Mouse (Mus musculus): ENCODE results near the gene Bax. TPM values are rescaled to one million over a fixed set of nuclear protein-coding genes. Genes with fewer than 3 reads are reported as not detected.
A peak's percentile ranks its signal among the peaks of the same experiment; 100 is the strongest.

Bax gene
- total and polyA plus RNA-seq, 3 experiments = 87.2 to 342 (median 93.1) TPM

- peaks cover 4% of the 10 kb centered on the region; the same call in 1 of the 2 replicates for H3K27me3 ChIP-seq (ENCODE audit: insufficient read depth, low read length)
- H3K4me1 ChIP-seq (ENCODE audit: insufficient read depth, low read depth, low read length) = peaks cover 42% of the 10 kb centered on the region
- TF ChIP-seq GATA2 (IDR thresholded peaks at IDR 0.05; ENCODE audit: borderline replicate concordance, low read depth, low read length) = no peak
- TF ChIP-seq TAL1 (conservative IDR thresholded peaks at IDR 0.05; ENCODE audit: low read depth, low read length) = no peak
- TF ChIP-seq GATA1 (IDR thresholded peaks at IDR 0.05; ENCODE audit: borderline replicate concordance, low read length) = no peak
- no peak for TF ChIP-seq CTCF (IDR thresholded peaks at IDR 0.05; ENCODE audit: low read depth, low read length)
- no peak for TF ChIP-seq POLR2AphosphoS5 (IDR thresholded peaks at IDR 0.05; ENCODE audit: insufficient replicate concordance, low read depth, low read length)
- H3K9me3 ChIP-seq (replicated peaks) = no peaks in the 10 kb centered on the region
- ATAC-seq (ENCODE audit: extremely low read depth, insufficient number of reproducible peaks, low FRiP score, poor library complexity, severe bottlenecking) = no peak
- H3K36me3 ChIP-seq (replicated peaks) = peaks cover 24% of the 10 kb centered on the region
- no peak overlapping the region for H3K4me3 ChIP-seq (ENCODE audit: low read depth, low read length)
- DNase-seq (ENCODE audit: low spot score) = no peak
These were observed 9.8 kb upstream of the Bax start for GRCm38 (mm10) chr7:45476453-45476852.

GRCm38 (mm10) chr7:45475291-45475969 lies 8.7 kb upstream of the Bax start:
- Histone ChIP-seq H3K4me3 (ENCODE audit: low read depth, low read length) (peak overlapping the region; percentile 70), H3K9me3 (replicated peaks) (no peaks in the 10 kb centered on the region), H3K4me1 (ENCODE audit: insufficient read depth, low read depth, low read length) (peaks cover 48% of the 10 kb centered on the region), H3K27me3 (ENCODE audit: insufficient read depth, low read length) (peaks cover 4% of the 10 kb centered on the region; the same call in 1 of the 2 replicates), H3K36me3 (replicated peaks) (peaks cover 24% of the 10 kb centered on the region)
- ATAC-seq (ENCODE audit: extremely low read depth, insufficient number of reproducible peaks, low FRiP score, poor library complexity, severe bottlenecking) = peak; percentile 49
- TF ChIP-seq GATA1 (IDR thresholded peaks at IDR 0.05; ENCODE audit: borderline replicate concordance, low read length) = no peak
- no peak for TF ChIP-seq CTCF (IDR thresholded peaks at IDR 0.05; ENCODE audit: low read depth, low read length)
- TF ChIP-seq TAL1 (conservative IDR thresholded peaks at IDR 0.05; ENCODE audit: low read depth, low read length) = no peak
- TF ChIP-seq GATA2 (IDR thresholded peaks at IDR 0.05; ENCODE audit: borderline replicate concordance, low read depth, low read length) = no peak
- TF ChIP-seq POLR2AphosphoS5 (IDR thresholded peaks at IDR 0.05; ENCODE audit: insufficient replicate concordance, low read depth, low read length) = no peak
- DNase-seq (ENCODE audit: low spot score) = peak; percentile 70

DNA sequence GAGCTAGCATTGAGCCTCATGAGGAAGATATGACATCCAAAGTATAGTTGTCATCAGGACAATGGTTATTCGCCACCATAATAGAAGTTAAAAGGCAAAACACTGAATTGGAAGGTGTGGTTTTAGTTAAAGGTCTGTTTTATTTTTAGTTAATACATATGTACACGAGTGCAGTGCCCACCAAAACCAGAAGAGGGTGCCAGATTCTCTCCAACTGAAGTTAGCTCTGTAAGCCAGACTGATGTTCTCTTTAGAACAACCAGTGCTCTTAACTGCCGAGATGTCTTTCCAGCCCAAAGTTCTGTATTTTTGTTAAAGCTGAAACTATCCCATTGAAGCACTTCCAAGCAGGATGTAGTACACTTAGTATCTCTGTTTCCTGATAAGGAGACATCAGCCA lies 4.2 kb upstream of the Bax start:
- peaks cover 2% of the 10 kb centered on the region; the same call in 1 of the 2 replicates for H3K27me3 ChIP-seq (ENCODE audit: insufficient read depth, low read length)
- H3K36me3 ChIP-seq (replicated peaks) = peaks cover 15% of the 10 kb centered on the region
- no peak overlapping the region for H3K4me3 ChIP-seq (ENCODE audit: low read depth, low read length)
- H3K4me1 ChIP-seq (ENCODE audit: insufficient read depth, low read depth, low read length) = peaks cover 41% of the 10 kb centered on the region
- ATAC-seq (ENCODE audit: extremely low read depth, insufficient number of reproducible peaks, low FRiP score, poor library complexity, severe bottlenecking) (0 out of 2 replicates have a peak, but pooled peaks have one; percentile 25), DNase-seq (ENCODE audit: low spot score) (no peak)
- H3K9me3 ChIP-seq (replicated peaks) = no peaks in the 10 kb centered on the region
- TF ChIP-seq GATA2 (IDR thresholded peaks at IDR 0.05; ENCODE audit: borderline replicate concordance, low read depth, low read length) (no peak), CTCF (IDR thresholded peaks at IDR 0.05; ENCODE audit: low read depth, low read length) (peak; percentile 77; the same call in 1 of the 2 replicates)

DNA sequence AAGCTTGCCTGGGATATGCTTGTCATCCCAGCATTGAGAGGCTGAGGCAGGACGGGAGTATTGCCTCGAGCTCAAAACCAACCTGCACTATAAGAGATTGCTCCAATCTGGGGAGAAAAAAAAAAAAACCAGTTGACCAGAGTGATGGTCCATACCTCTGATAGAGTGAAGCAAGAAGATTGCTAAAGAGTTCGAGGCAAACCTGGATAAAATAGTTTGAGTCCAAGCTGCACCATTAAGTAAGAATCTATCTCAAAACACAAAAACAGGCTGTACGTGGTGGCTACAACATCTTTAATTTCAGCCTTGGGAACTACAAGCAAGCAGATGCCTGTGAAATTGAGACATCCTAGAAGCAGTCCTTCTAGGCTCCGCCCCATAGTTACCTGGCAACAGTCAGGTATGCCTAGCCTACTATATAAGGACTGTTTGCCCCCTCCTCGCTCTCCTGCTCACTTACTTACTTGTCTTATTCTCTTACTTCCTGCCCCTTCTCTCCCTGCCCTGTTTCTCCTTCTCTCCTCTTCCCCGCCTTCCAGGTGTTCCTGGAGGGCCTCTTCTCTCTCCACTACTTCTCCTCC lies 482 bp upstream of the Bax start:
- no peak for TF ChIP-seq TAL1 (conservative IDR thresholded peaks at IDR 0.05; ENCODE audit: low read depth, low read length)
- no peak for TF ChIP-seq GATA1 (IDR thresholded peaks at IDR 0.05; ENCODE audit: borderline replicate concordance, low read length)
- no peak for TF ChIP-seq POLR2AphosphoS5 (IDR thresholded peaks at IDR 0.05; ENCODE audit: insufficient replicate concordance, low read depth, low read length)
- no peak for TF ChIP-seq GATA2 (IDR thresholded peaks at IDR 0.05; ENCODE audit: borderline replicate concordance, low read depth, low read length)
- no peak for TF ChIP-seq CTCF (IDR thresholded peaks at IDR 0.05; ENCODE audit: low read depth, low read length)
- no peak for ATAC-seq (ENCODE audit: extremely low read depth, insufficient number of reproducible peaks, low FRiP score, poor library complexity, severe bottlenecking)

DNA sequence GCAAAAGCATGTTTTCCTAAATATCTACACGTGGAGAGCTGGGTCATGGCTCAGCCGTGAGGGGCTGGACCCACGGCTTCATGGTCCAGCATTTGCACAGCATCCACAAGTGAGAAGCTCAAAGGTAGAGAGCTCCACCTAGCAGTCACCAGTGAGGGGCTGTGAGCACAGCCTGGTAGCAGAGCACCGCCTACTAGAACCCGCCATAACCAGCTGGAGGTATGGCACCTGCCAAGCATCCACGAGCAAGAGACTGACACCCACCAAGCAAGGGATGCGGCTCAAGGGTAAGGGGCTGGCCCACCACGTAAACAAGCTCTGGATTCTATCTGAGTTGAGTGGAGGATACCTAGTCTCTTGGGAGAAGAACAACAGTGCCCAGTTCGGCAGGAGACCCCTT lies 1.1 kb downstream of the Bax start:
- Histone ChIP-seq H3K4me3 (ENCODE audit: low read depth, low read length) (peak overlapping the region; percentile 94), H3K36me3 (replicated peaks) (peaks cover 51% of the 10 kb centered on the region), H3K9me3 (replicated peaks) (no peaks in the 10 kb centered on the region), H3K27me3 (ENCODE audit: insufficient read depth, low read length) (peaks cover 2% of the 10 kb centered on the region; the same call in 1 of the 2 replicates), H3K4me1 (ENCODE audit: insufficient read depth, low read depth, low read length) (peaks cover 54% of the 10 kb centered on the region)
- DNase-seq (ENCODE audit: low spot score) = peak; percentile 43
- no peak for TF ChIP-seq TAL1 (conservative IDR thresholded peaks at IDR 0.05; ENCODE audit: low read depth, low read length)
- TF ChIP-seq GATA1 (IDR thresholded peaks at IDR 0.05; ENCODE audit: borderline replicate concordance, low read length) = no peak
- TF ChIP-seq POLR2AphosphoS5 (IDR thresholded peaks at IDR 0.05; ENCODE audit: insufficient replicate concordance, low read depth, low read length) = no peak
- TF ChIP-seq CTCF (IDR thresholded peaks at IDR 0.05; ENCODE audit: low read depth, low read length) = no peak
- TF ChIP-seq GATA2 (IDR thresholded peaks at IDR 0.05; ENCODE audit: borderline replicate concordance, low read depth, low read length) = no peak
- ATAC-seq (ENCODE audit: extremely low read depth, insufficient number of reproducible peaks, low FRiP score, poor library complexity, severe bottlenecking) = peak; percentile 16; the same call in 1 of the 2 replicates

More for the DNA sequence above, 482 bp upstream of the Bax start:
- Histone ChIP-seq H3K4me1 (ENCODE audit: insufficient read depth, low read depth, low read length) (peaks cover 51% of the 10 kb centered on the region), H3K36me3 (replicated peaks) (peaks cover 36% of the 10 kb centered on the region), H3K9me3 (replicated peaks) (no peaks in the 10 kb centered on the region), H3K27me3 (ENCODE audit: insufficient read depth, low read length) (peaks cover 2% of the 10 kb centered on the region; the same call in 1 of the 2 replicates), H3K4me3 (ENCODE audit: low read depth, low read length) (peak overlapping the region; percentile 94)
- no peak for DNase-seq (ENCODE audit: low spot score)

GRCm38 (mm10) chr7:45465112-45465511 lies 1.6 kb downstream of the Bax start:
- no peak for ATAC-seq (ENCODE audit: extremely low read depth, insufficient number of reproducible peaks, low FRiP score, poor library complexity, severe bottlenecking)
- Histone ChIP-seq H3K4me3 (ENCODE audit: low read depth, low read length) (peak overlapping the region; percentile 94), H3K36me3 (replicated peaks) (peaks cover 56% of the 10 kb centered on the region), H3K27me3 (ENCODE audit: insufficient read depth, low read length) (peaks cover 2% of the 10 kb centered on the region; the same call in 1 of the 2 replicates), H3K9me3 (replicated peaks) (no peaks in the 10 kb centered on the region), H3K4me1 (ENCODE audit: insufficient read depth, low read depth, low read length) (peaks cover 57% of the 10 kb centered on the region)
- TF ChIP-seq TAL1 (conservative IDR thresholded peaks at IDR 0.05; ENCODE audit: low read depth, low read length) (no peak), GATA1 (IDR thresholded peaks at IDR 0.05; ENCODE audit: borderline replicate concordance, low read length) (no peak), POLR2AphosphoS5 (IDR thresholded peaks at IDR 0.05; ENCODE audit: insufficient replicate concordance, low read depth, low read length) (no peak)
- DNase-seq (ENCODE audit: low spot score) = no peak
